Mouse (Mus musculus) kidney, postnatal 36 days (tissue): Measurements from ENCODE around the gene Cpa2.

Experiments
- DNase-seq, 2 experiments: peaks; one replicate each; pipeline ENCODE4 v3.0.0; 2021 to 2022; ENCODE audit warnings: mixed read lengths in 2 of 2

Cpa2 gene

DNA sequence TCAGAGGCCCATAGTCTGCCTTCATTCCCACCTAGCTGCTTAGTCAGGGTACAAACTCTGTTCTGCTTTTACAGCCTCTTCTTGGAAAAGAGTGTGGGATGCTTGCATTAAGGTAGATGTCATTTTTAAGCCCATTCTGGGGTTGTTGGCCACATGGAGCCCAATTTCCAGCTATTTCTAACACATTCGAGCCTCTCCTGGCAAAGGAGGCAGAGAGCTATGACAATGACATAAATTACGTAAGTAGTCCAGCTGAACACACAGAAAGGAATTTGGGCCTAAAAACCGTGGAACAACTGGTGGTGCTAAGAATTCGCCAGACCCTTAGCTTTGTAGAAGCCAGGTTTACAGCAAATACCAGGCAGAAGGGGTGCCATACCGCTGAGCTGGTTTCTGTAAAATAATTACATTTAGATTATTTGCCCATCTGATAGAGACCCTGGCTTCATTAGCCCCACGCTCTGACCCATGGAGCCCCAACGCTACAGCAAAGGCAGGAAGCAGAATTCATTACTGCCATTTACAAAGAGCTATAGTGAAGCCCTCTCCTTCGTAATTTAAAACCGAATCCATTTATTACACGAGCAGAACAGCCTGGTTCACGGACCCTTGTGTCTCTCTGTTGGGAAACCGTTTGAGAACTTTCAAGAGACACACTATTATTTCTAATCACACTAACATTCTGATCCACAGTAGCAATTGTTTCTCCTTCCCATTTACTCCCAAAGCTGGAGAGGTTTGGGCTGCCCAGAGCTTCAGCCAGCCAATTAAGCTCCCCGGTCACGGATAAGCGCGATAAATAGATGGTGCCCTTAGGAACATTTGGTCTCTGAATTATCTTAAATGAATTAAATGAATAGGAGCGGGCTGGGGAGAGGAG, 38.8 kb downstream of the Cpa2 start:
- no peak for DNase-seq

GRCm38 (mm10) chr6:30580841-30581176, 39.4 kb downstream of the Cpa2 start:
- DNase-seq, result no peak

DNA sequence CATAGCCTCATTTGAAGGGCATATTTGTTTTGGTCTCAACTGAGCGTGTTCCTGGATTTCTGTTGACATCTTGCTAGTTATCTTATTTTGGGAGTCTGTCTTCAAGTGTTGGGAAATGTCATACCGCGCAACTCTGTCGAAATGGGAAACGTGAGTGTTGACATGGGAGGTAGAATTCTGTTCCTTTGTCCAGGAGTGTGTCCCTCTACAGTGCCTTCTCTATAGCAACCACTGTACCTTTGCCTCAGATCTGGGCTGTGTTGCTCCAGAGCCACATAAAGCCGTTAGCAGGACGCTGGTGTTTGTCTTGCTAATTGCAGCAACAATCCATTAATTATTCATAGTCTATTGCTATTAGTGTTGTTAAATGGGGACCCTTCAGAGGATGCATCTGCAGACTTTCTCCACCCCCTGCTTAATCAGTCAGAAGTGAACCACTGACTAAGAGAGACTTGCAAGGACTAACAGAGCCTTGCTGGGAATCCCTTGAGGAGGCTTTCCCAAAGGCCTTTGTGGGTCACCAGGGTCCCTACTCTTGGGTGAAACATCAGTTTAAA, 45.6 kb downstream of the Cpa2 start:
- DNase-seq, result no peak

DNA sequence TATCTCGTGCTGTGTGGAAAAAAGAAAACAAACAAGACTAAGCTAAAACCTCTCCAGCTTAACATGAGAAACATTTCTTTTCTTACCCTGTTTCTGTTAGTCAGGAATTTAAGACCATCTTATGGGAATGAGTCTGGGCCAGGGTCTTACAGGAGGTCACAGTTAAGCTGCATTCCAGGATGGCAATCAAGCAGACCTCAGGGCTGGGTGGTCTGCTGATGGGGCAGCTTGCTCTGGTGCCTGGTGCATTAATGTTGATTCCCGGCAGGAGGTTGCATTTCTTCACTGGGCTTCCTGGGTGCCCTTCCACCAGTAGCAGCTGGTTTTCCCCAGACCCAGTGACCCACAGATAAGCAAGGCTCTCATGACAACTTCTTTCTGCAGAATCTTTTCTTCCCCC, 48.4 kb downstream of the Cpa2 start:
- no peak for DNase-seq

GRCm38 (mm10) chr6:30591851-30592404, 50.5 kb downstream of the Cpa2 start:
- DNase-seq, result no peak

- no peak for DNase-seq
These were observed 51.1 kb downstream of the Cpa2 start for GRCm38 (mm10) chr6:30592417-30592974.

DNA sequence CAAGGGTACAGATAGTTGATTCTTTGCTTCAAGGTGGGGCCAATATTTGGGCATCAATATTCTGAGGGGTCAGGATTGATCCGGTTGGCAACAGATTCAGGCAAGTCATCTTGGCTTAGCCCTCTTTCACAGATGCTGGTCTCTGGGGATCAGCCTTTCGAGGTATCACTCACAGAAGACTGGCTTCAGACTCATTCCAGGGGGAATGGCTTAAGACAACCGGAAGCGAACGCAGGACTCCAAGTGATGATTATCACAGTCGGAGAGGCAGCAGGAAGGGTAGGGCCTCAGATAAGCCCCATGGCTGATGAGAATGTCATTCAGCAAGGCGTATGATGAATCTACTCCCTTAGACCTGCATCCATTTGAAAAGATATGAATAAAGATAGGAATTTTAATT, 53.0 kb downstream of the Cpa2 start:
- DNase-seq, result no peak

GRCm38 (mm10) chr6:30596230-30596898, 55.0 kb downstream of the Cpa2 start:
- DNase-seq, result no peak

DNA sequence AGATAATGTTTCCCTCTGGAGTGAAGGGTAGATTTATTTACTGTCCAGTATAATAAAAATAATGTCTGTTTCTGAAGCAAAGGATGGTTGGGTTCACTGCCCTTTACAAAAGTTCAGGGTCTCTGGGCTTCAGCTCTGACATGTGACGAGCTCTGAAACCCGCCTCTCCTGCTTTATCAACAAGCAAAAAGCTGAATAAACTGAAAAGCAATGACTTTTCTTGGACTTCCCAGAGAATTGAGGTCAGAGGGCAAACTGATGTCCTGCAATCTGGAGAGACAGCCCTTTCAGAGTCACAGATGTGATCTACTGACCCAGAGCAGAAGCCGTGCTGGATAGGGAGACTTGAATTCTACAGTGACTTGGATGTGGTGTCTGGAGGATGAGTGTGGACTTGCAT, 58.7 kb downstream of the Cpa2 start:
- peak; percentile 5 to 33 for DNase-seq

DNA sequence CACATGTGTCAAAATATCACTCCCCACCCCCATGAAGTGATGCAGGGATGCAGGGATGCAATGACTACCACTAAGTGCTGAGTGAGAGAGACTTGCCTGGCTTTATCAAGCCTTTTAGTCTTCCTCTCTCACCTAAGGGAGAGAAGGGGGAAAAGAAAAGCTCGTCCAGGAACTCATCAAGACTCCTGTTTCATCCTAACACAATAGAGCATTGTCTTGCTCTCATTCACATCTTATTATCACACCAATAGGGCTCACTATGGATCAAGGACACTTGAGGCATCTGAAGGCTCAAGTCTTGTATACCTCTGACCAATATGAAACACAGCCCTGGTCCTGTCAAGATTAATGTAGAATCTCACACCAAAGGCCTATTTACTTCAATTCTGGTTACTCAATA, 59.6 kb downstream of the Cpa2 start:
- no peak for DNase-seq

DNA sequence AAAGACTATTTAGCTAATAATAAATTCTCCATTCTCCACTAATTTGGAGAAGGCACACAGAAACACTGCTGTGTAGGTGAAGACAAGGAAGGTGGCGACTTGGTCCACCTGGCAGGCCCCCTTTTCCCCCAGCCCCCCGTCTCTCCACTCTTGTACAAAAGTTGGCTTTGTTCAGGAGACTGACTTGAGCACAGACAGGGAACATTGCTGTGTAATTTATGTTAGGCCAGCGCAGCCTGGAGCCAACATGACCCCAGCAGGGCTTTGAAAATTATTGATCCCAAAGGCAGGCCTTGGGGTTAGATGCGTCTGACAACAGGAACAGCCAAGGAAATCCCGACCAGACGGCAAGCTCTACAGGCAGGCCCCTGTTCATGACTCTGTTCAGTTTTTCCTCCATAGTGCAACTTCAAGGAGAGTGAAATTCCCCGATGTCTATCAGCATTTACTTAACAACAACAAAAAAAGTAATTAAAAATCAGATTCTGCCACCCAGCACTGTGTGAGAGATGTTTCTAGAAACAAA, 63.0 kb downstream of the Cpa2 start:
- no peak for DNase-seq

GRCm38 (mm10) chr6:30605111-30605510, 63.7 kb downstream of the Cpa2 start:
- no peak for DNase-seq

DNA sequence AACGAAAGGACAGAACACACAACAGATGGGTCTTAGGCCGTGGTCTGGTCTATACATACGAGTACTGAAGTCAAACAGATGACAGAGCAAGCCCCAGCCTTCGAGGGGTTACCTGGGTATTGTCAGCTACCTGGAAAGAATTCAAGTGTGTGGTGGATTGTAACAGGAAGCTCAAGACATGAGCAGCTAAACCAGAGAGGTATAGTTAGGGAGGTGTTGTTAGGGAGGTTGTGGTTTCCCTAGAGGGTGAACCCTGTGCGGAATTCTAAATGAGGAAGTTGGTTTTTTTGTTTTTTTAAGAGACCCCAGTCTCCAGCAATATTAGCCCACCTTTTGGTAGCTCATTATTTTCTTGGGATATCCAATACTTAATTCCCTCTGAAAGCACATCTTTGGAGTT, 64.3 kb downstream of the Cpa2 start:
- no peak for DNase-seq

GRCm38 (mm10) chr6:30610710-30611109, 69.3 kb downstream of the Cpa2 start, which contains the start of gene Cpa5:
Gene Cpa5, plus strand, starts transcription at chr6:30611010.
- DNase-seq, result no peak

DNA sequence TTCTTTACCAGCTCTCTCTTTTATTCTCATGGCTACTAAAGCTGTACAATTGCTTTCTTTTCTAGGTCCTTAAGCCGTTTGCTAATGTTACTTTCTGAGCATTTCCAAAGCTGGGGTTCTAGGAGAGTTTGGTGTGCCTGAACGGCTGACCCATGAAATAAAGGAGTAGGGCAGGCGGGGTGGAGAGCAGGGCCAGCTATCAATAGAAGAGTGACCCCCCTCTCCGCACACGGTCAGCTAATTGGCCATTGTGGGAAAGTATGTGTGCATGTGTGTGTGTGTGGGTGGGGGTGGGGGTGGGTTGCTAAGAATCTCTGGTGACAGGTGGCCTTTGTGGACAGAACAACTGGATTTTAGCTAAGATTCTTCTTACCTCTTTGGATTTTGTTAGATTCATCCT, 69.8 kb downstream of the Cpa2 start:
- DNase-seq, result no peak
